Mouse (Mus musculus): ENCODE results near the gene Naa16. TPM values are rescaled to one million over a fixed set of nuclear protein-coding genes. Genes with fewer than 3 reads are reported as not detected.

Gene Naa16
- total and polyA plus RNA-seq, 2 experiments from 2014 or later = 7.8 to 12.1 TPM

GRCm38 (mm10) chr14:79287251-79287863 lies 103.2 kb downstream of the Naa16 start:
- H3K36me3 ChIP-seq (ENCODE audit: insufficient read depth, low read length) = no peaks in the 10 kb centered on the region
- WGBS = 97% methylated on average over 7 of the region's 7 CpGs
- no peak for DNase-seq (ENCODE audit: low spot score)
- no peaks in the 10 kb centered on the region for H3K27me3 ChIP-seq (ENCODE audit: insufficient read depth, low read length)
- no peaks in the 10 kb centered on the region for H3K9me3 ChIP-seq (ENCODE audit: low read length)
- H3K4me3 ChIP-seq (ENCODE audit: low read depth, low read length) = no peak overlapping the region
- no peak overlapping the region for H3K4me2 ChIP-seq (ENCODE audit: low read depth, low read length, poor library complexity, severe bottlenecking)
- no peak for TF ChIP-seq CTCF (IDR thresholded peaks at IDR 0.05)
- H3K9ac ChIP-seq (replicated peaks; ENCODE audit: low read length, poor library complexity, severe bottlenecking) = no peak overlapping the region
- no peak overlapping the region for H3K27ac ChIP-seq (ENCODE audit: low read depth, low read length)
- H3K4me1 ChIP-seq (ENCODE audit: insufficient read depth, low read length) = peaks cover 9% of the 10 kb centered on the region
- no peak for ATAC-seq (ENCODE audit: low FRiP score)

DNA sequence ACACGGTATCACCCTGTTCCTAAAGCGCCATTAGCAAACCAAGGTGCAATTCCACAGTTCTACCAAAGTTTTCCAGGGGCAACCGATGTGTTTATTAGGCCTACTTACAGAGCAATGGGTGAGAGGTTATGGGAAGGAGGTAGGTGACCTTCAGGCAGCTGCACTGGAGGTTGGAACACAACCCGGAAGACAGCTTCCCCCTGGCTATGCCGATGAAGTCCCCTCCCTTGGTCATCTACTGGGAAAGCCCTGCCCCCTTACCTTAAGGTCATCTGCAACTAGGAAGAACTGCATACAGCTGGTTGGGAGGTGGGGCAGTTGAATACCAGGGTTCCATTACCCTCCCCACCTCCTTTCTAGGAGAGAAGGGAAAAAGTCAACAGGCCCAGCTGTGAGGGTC lies 105.0 kb downstream of the Naa16 start:
- no peak overlapping the region for H3K9ac ChIP-seq (replicated peaks; ENCODE audit: low read length, poor library complexity, severe bottlenecking)
- H3K4me3 ChIP-seq (ENCODE audit: low read depth, low read length) = no peak overlapping the region
- H3K27me3 ChIP-seq (ENCODE audit: insufficient read depth, low read length) = no peaks in the 10 kb centered on the region
- DNase-seq (ENCODE audit: low spot score) (no peak), ATAC-seq (ENCODE audit: low FRiP score) (no peak)
- peaks cover 4% of the 10 kb centered on the region for H3K4me1 ChIP-seq (ENCODE audit: insufficient read depth, low read length)
- H3K36me3 ChIP-seq (ENCODE audit: insufficient read depth, low read length) = no peaks in the 10 kb centered on the region
- 93% methylated on average over 5 of the region's 5 CpGs for WGBS
- no peaks in the 10 kb centered on the region for H3K9me3 ChIP-seq (ENCODE audit: low read length)
- H3K4me2 ChIP-seq (ENCODE audit: low read depth, low read length, poor library complexity, severe bottlenecking) = no peak overlapping the region
- TF ChIP-seq CTCF (IDR thresholded peaks at IDR 0.05) = no peak
- no peak overlapping the region for H3K27ac ChIP-seq (ENCODE audit: low read depth, low read length)

- no peaks in the 10 kb centered on the region for H3K9me3 ChIP-seq (ENCODE audit: low read length)
- no peak overlapping the region for H3K4me3 ChIP-seq (ENCODE audit: low read depth, low read length)
- no peak overlapping the region for H3K9ac ChIP-seq (replicated peaks; ENCODE audit: low read length, poor library complexity, severe bottlenecking)
- DNase-seq (ENCODE audit: low spot score) = no peak
- no peak for TF ChIP-seq CTCF (IDR thresholded peaks at IDR 0.05)
- no peaks in the 10 kb centered on the region for H3K4me1 ChIP-seq (ENCODE audit: insufficient read depth, low read length)
- no peak for ATAC-seq (ENCODE audit: low FRiP score)
- WGBS = 80% methylated on average over 4 of the region's 4 CpGs
- H3K4me2 ChIP-seq (ENCODE audit: low read depth, low read length, poor library complexity, severe bottlenecking) = no peak overlapping the region
- no peaks in the 10 kb centered on the region for H3K27me3 ChIP-seq (ENCODE audit: insufficient read depth, low read length)
- no peaks in the 10 kb centered on the region for H3K36me3 ChIP-seq (ENCODE audit: insufficient read depth, low read length)
- no peak overlapping the region for H3K27ac ChIP-seq (ENCODE audit: low read depth, low read length)
Measured at GRCm38 (mm10) chr14:79284616-79285015, 106.0 kb downstream of the Naa16 start.

DNA sequence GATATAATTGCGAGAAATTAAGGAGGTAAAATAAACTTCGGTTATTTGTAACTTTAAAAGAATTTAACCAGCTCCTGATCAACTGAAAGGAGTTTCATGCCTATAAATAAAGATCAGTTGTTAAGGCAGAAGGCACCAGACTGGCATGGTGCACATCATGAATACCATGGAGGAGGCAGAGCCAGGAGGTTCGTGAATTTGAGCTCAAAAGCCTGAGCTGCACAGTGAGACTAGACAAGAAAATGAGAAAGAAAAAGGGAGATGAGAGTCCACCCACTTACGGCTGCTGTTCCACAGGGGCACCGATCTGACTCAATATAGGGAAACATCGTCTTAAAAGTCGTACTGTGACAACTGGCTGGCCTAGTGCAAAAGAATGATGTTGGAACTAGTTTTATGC lies 106.6 kb downstream of the Naa16 start:
- Histone ChIP-seq H3K36me3 (ENCODE audit: insufficient read depth, low read length) (no peaks in the 10 kb centered on the region), H3K9me3 (ENCODE audit: low read length) (no peaks in the 10 kb centered on the region), H3K9ac (replicated peaks; ENCODE audit: low read length, poor library complexity, severe bottlenecking) (no peak overlapping the region), H3K4me3 (ENCODE audit: low read depth, low read length) (no peak overlapping the region), H3K27ac (ENCODE audit: low read depth, low read length) (no peak overlapping the region), H3K4me1 (ENCODE audit: insufficient read depth, low read length) (no peaks in the 10 kb centered on the region), H3K4me2 (ENCODE audit: low read depth, low read length, poor library complexity, severe bottlenecking) (no peak overlapping the region), H3K27me3 (ENCODE audit: insufficient read depth, low read length) (no peaks in the 10 kb centered on the region)
- ATAC-seq (ENCODE audit: low FRiP score) = no peak
- 91% methylated on average over 7 of the region's 7 CpGs for WGBS
- DNase-seq (ENCODE audit: low spot score) = no peak
- no peak for TF ChIP-seq CTCF (IDR thresholded peaks at IDR 0.05)

- no peak overlapping the region for H3K4me3 ChIP-seq (ENCODE audit: low read depth, low read length)
- no peak for TF ChIP-seq CTCF (IDR thresholded peaks at IDR 0.05)
- H3K36me3 ChIP-seq (ENCODE audit: insufficient read depth, low read length) = no peaks in the 10 kb centered on the region
- ATAC-seq (ENCODE audit: low FRiP score) = no peak
- H3K4me1 ChIP-seq (ENCODE audit: insufficient read depth, low read length) = peaks cover 3% of the 10 kb centered on the region; the same call in 1 of the 2 replicates
- 89% methylated on average over 9 of the region's 9 CpGs for WGBS
- DNase-seq (ENCODE audit: low spot score) = no peak
- H3K4me2 ChIP-seq (ENCODE audit: low read depth, low read length, poor library complexity, severe bottlenecking) = no peak overlapping the region
- no peak overlapping the region for H3K9ac ChIP-seq (replicated peaks; ENCODE audit: low read length, poor library complexity, severe bottlenecking)
- no peaks in the 10 kb centered on the region for H3K27me3 ChIP-seq (ENCODE audit: insufficient read depth, low read length)
- H3K27ac ChIP-seq (ENCODE audit: low read depth, low read length) = no peak overlapping the region
- no peaks in the 10 kb centered on the region for H3K9me3 ChIP-seq (ENCODE audit: low read length)
Measured at GRCm38 (mm10) chr14:79281894-79282553, 108.6 kb downstream of the Naa16 start.

DNA sequence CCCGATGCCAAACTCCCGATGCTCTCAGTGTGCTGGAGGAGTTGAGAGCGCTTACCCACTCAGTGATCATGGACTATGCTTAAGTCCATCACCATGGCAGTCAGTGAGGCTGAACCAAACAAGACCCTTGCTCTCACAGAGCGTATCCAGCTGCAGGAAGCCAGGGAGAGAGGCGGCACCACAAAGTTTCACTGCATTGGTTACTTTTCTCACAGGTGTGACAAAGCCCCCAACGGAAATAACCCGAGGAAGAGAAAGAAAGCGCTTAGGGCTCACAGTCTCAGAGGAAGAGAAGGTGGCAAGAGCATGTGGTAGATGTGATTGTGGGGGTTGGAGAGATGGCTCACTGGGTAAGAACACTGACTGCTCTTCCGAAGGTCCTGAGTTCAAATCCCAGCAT lies 110.1 kb downstream of the Naa16 start:
- no peak for DNase-seq (ENCODE audit: low spot score)
- Histone ChIP-seq H3K36me3 (ENCODE audit: insufficient read depth, low read length) (no peaks in the 10 kb centered on the region), H3K27ac (ENCODE audit: low read depth, low read length) (no peak overlapping the region), H3K4me1 (ENCODE audit: insufficient read depth, low read length) (peaks cover 7% of the 10 kb centered on the region; the same call in 1 of the 2 replicates), H3K9ac (replicated peaks; ENCODE audit: low read length, poor library complexity, severe bottlenecking) (no peak overlapping the region), H3K4me2 (ENCODE audit: low read depth, low read length, poor library complexity, severe bottlenecking) (no peak overlapping the region), H3K4me3 (ENCODE audit: low read depth, low read length) (no peak overlapping the region), H3K9me3 (ENCODE audit: low read length) (no peaks in the 10 kb centered on the region), H3K27me3 (ENCODE audit: insufficient read depth, low read length) (no peaks in the 10 kb centered on the region)
- no peak for TF ChIP-seq CTCF (IDR thresholded peaks at IDR 0.05)
- ATAC-seq (ENCODE audit: low FRiP score) = no peak
- 89% methylated on average over 9 of the region's 9 CpGs for WGBS
